In genomic region chr16:22856773-22857172, GRCm38 (mm10) we compare ENCODE assay signal across 8 mouse cellular contexts. TPM values are rescaled to one million over a fixed set of nuclear protein-coding genes. Genes with fewer than 3 reads are reported as not detected.
DNase-seq lines count a peak whose midpoint lies in the region; ATAC-seq lines count a peak whose summit lies in the region.

No protein-coding gene starts in this region.

- no peaks in the 10 kb centered on the region for H3K27me3 ChIP-seq in lung, embryonic 16.5 days (ENCODE audit: control insufficient read depth, insufficient read depth, low read depth, low read length)
- no peaks in the 10 kb centered on the region for H3K27me3 ChIP-seq in embryonic facial prominence, embryonic 10.5 days (replicated peaks; ENCODE audit: low read depth, poor library complexity, severe bottlenecking)
- H3K27me3 ChIP-seq in intestine, embryonic 15.5 days (replicated peaks): no peaks in the 10 kb centered on the region
- no peaks in the 10 kb centered on the region for H3K27me3 ChIP-seq in neural tube, embryonic 11.5 days (ENCODE audit: control insufficient read depth, insufficient read depth, low read length)

- peak overlapping the region; percentile 56; the same call in 1 of the 2 replicates for H3K27ac ChIP-seq in lung, embryonic 16.5 days (ENCODE audit: low read length)
- peak overlapping the region; percentile 77 for H3K27ac ChIP-seq in embryonic facial prominence, embryonic 10.5 days (replicated peaks)
- H3K27ac ChIP-seq in intestine, embryonic 15.5 days: peak overlapping the region; percentile 89
- no peak overlapping the region for H3K27ac ChIP-seq in neural tube, embryonic 11.5 days (ENCODE audit: low read depth, low read length)

- 11% methylated on average over 9 of the region's 9 CpGs for WGBS in lung, embryonic 16.5 days
- 18% methylated on average over 9 of the region's 9 CpGs for WGBS in embryonic facial prominence, embryonic 10.5 days
- WGBS in intestine, embryonic 15.5 days: 10% methylated on average over 9 of the region's 9 CpGs
- WGBS in neural tube, embryonic 11.5 days: 17% methylated on average over 9 of the region's 9 CpGs

- peaks cover 11% of the 10 kb centered on the region for H3K4me1 ChIP-seq in lung, embryonic 16.5 days (replicated peaks; ENCODE audit: control insufficient read depth, insufficient read depth, low read length)
- H3K4me1 ChIP-seq in embryonic facial prominence, embryonic 10.5 days: peaks cover 18% of the 10 kb centered on the region
- peaks cover 10% of the 10 kb centered on the region for H3K4me1 ChIP-seq in intestine, embryonic 15.5 days (replicated peaks)
- peaks cover 12% of the 10 kb centered on the region for H3K4me1 ChIP-seq in neural tube, embryonic 11.5 days (ENCODE audit: control insufficient read depth, insufficient read depth, low read length)

- H3K36me3 ChIP-seq in lung, embryonic 16.5 days (ENCODE audit: control insufficient read depth, insufficient read depth, low read length): no peaks in the 10 kb centered on the region; the same call in 1 of the 2 replicates
- H3K36me3 ChIP-seq in embryonic facial prominence, embryonic 10.5 days (replicated peaks): peaks cover 20% of the 10 kb centered on the region
- H3K36me3 ChIP-seq in intestine, embryonic 15.5 days: no peaks in the 10 kb centered on the region
- no peaks in the 10 kb centered on the region for H3K36me3 ChIP-seq in neural tube, embryonic 11.5 days (ENCODE audit: control insufficient read depth, insufficient read depth, low read length)

- no peaks in the 10 kb centered on the region for H3K9me3 ChIP-seq in lung, embryonic 16.5 days (ENCODE audit: control insufficient read depth, low read length)
- H3K9me3 ChIP-seq in embryonic facial prominence, embryonic 10.5 days: no peaks in the 10 kb centered on the region
- no peaks in the 10 kb centered on the region for H3K9me3 ChIP-seq in intestine, embryonic 15.5 days
- no peaks in the 10 kb centered on the region for H3K9me3 ChIP-seq in neural tube, embryonic 11.5 days (ENCODE audit: control insufficient read depth, low read length)

- peak overlapping the region; percentile 65 for H3K9ac ChIP-seq in lung, embryonic 16.5 days (ENCODE audit: low read length)
- H3K9ac ChIP-seq in intestine, embryonic 15.5 days: peak overlapping the region; percentile 48
- H3K9ac ChIP-seq in neural tube, embryonic 11.5 days (ENCODE audit: low read length): peak overlapping the region; percentile 51; the same call in 1 of the 2 replicates

- H3K4me2 ChIP-seq in lung, embryonic 16.5 days (ENCODE audit: low read depth, low read length): peak overlapping the region; percentile 91
- peak overlapping the region; percentile 77 for H3K4me2 ChIP-seq in intestine, embryonic 15.5 days (replicated peaks)
- H3K4me2 ChIP-seq in neural tube, embryonic 11.5 days (ENCODE audit: low read depth): peak overlapping the region; percentile 64

- ATAC-seq in lung, embryonic 16.5 days (ENCODE audit: low read depth): no peak
- no peak for ATAC-seq in intestine, embryonic 15.5 days
- ATAC-seq in neural tube, embryonic 11.5 days (ENCODE audit: insufficient read depth, low FRiP score, low TSS enrichment): no peak

- DNase-seq in lung, postnatal 10 days: no peak
- no peak for DNase-seq in embryonic facial prominence, embryonic 10.5 days (ENCODE audit: low spot score)
- no peak for DNase-seq in neural tube, embryonic 11.5 days (ENCODE audit: low spot score)
- DNase-seq in right cerebral cortex, adult 18-20 months: no peak
- DNase-seq in adrenal gland, postnatal 14 days: no peak
- DNase-seq in urinary bladder, postnatal 14 days (ENCODE audit: low spot score): no peak

- H3K4me3 ChIP-seq in lung, embryonic 16.5 days (ENCODE audit: low read length): peak overlapping the region; percentile 99
- peak overlapping the region; percentile 73 for H3K4me3 ChIP-seq in embryonic facial prominence, embryonic 10.5 days
- peak overlapping the region; percentile 99 for H3K4me3 ChIP-seq in intestine, embryonic 15.5 days (replicated peaks)
- peak overlapping the region; percentile 95 for H3K4me3 ChIP-seq in neural tube, embryonic 11.5 days (ENCODE audit: low read depth, low read length)

RNA-seq across cellular contexts. Expression of gene Tbccd1, which starts 0.7 kb away (rescaled TPM):
- polyA plus RNA-seq in lung, embryonic 16.5 days (2015; fragmentation: Nextera tagmentation; extraction: Ambion mirVana): 26.7 and 27.4 TPM in 2 replicates
- polyA plus RNA-seq in embryonic facial prominence, embryonic 10.5 days (2016; fragmentation: Nextera tagmentation; extraction: Ambion mirVana): 38.6 and 39.1 TPM in 2 replicates
- 26.2 and 30.7 TPM in 2 replicates for polyA plus RNA-seq in intestine, embryonic 15.5 days (2015; fragmentation: Nextera tagmentation; extraction: Ambion mirVana)
- 32.7 and 35.2 TPM in 2 replicates for polyA plus RNA-seq in neural tube, embryonic 11.5 days (2014; fragmentation: Nextera tagmentation; extraction: Ambion mirVana)
- 18.3 and 18.5 TPM in 2 replicates for total RNA-seq in adrenal gland, postnatal 14 days (2021)

RNA-seq across cellular contexts. Expression of gene Dnajb11, which starts 0.9 kb away (rescaled TPM):
- polyA plus RNA-seq in lung, embryonic 16.5 days (2015; fragmentation: Nextera tagmentation; extraction: Ambion mirVana): 93.0 and 101 TPM in 2 replicates
- polyA plus RNA-seq in embryonic facial prominence, embryonic 10.5 days (2016; fragmentation: Nextera tagmentation; extraction: Ambion mirVana): 88.4 and 90.8 TPM in 2 replicates
- 120 and 125 TPM in 2 replicates for polyA plus RNA-seq in intestine, embryonic 15.5 days (2015; fragmentation: Nextera tagmentation; extraction: Ambion mirVana)
- 117 TPM in 2 replicates for polyA plus RNA-seq in neural tube, embryonic 11.5 days (2014; fragmentation: Nextera tagmentation; extraction: Ambion mirVana)
- 73.5 and 73.9 TPM in 2 replicates for total RNA-seq in adrenal gland, postnatal 14 days (2021)

RNA-seq across cellular contexts. Expression of gene Ahsg, which starts 34.3 kb away (rescaled TPM):
- 8.9 and 74.9 TPM in 2 replicates for polyA plus RNA-seq in lung, embryonic 16.5 days (2015; fragmentation: Nextera tagmentation; extraction: Ambion mirVana)
- polyA plus RNA-seq in embryonic facial prominence, embryonic 10.5 days (2016; fragmentation: Nextera tagmentation; extraction: Ambion mirVana): not detected in 2 replicates
- polyA plus RNA-seq in intestine, embryonic 15.5 days (2015; fragmentation: Nextera tagmentation; extraction: Ambion mirVana): 19.7 and 39.1 TPM in 2 replicates
- polyA plus RNA-seq in neural tube, embryonic 11.5 days (2014; fragmentation: Nextera tagmentation; extraction: Ambion mirVana): not detected in 2 replicates
- 223 and 3,596 TPM in 2 replicates for total RNA-seq in adrenal gland, postnatal 14 days (2021)

RNA-seq across cellular contexts. Expression of gene Crygs, which starts 45.4 kb away (rescaled TPM):
- not detected in 2 replicates for polyA plus RNA-seq in lung, embryonic 16.5 days (2015; fragmentation: Nextera tagmentation; extraction: Ambion mirVana)
- 0.17 TPM in 1 of 2 replicates, not detected in the other for polyA plus RNA-seq in embryonic facial prominence, embryonic 10.5 days (2016; fragmentation: Nextera tagmentation; extraction: Ambion mirVana)
- not detected in 2 replicates for polyA plus RNA-seq in intestine, embryonic 15.5 days (2015; fragmentation: Nextera tagmentation; extraction: Ambion mirVana)
- not detected in 2 replicates for polyA plus RNA-seq in neural tube, embryonic 11.5 days (2014; fragmentation: Nextera tagmentation; extraction: Ambion mirVana)
- not detected in 2 replicates for total RNA-seq in adrenal gland, postnatal 14 days (2021)
